Mouse (Mus musculus) left cerebral cortex, adult 2 months (tissue): ENCODE results near the gene Pitpnm2. TPM values are rescaled to one million over a fixed set of nuclear protein-coding genes. Genes with fewer than 3 reads are reported as not detected.

Experiments used
- DNase-seq, 2 experiments: peaks; one replicate each; pipeline ENCODE4 v3.0.0; 2021 to 2022; ENCODE audit warnings: low spot score in 2 of 2, mixed read lengths in 1 of 2; ENCODE audit errors: extremely low spot score in 1 of 2
- H3K27ac ChIP-seq: fragments of 200-600 bp; 2 replicates; pipeline ENCODE4 v1.8.1; 2022
- H3K4me3 ChIP-seq: fragments of 200-600 bp; 2 replicates; pipeline ENCODE4 v1.8.1; 2022
- CTCF ChIP-seq: fragments of 200-600 bp; IDR thresholded peaks from 2 replicates; pipeline ENCODE4 v1.8.1; 2022; ENCODE audit warnings: antibody characterized with exemption, mild to moderate bottlenecking, moderate library complexity
- intact Hi-C: fragments of 180-260 bp; cut with DNase I; formaldehyde crosslinking; loops from one replicate; pipeline ENCODE4 v1.15.1; 2025
- total RNA-seq, 2 experiments: library from RNA; stranded (reverse); gene quantifications; 2 replicates each; pipeline ENCODE4 v1.2.3; 2021

Gene Pitpnm2
- total RNA-seq, 2 experiments from 2014 or later: 317 to 336 TPM

DNA sequence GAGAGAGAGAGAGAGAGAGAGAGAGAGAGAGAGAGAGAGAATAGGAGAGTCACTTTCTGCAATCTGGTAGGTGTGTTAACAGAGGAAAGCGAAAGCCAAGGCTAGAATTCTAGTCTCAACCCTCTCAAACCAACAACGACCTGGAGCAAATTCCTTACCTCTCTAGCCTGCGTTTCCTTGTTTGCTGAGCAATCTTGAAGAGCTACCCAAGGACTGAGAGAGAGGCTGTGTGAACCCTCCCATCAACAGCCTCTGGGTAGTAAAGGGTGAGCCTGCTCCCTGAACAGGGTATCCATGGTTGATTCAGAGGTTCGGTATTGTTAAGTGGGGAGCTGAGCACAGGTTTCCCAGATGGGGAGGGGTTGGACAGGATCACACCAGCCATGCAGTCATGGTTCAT is 96.8 kb downstream of the Pitpnm2 start:
- TF ChIP-seq CTCF: no peak
- Histone ChIP-seq H3K4me3 (no peak overlapping the region), H3K27ac (no peak overlapping the region)
- no peak for DNase-seq
- intact Hi-C loops: no loop called here

DNA sequence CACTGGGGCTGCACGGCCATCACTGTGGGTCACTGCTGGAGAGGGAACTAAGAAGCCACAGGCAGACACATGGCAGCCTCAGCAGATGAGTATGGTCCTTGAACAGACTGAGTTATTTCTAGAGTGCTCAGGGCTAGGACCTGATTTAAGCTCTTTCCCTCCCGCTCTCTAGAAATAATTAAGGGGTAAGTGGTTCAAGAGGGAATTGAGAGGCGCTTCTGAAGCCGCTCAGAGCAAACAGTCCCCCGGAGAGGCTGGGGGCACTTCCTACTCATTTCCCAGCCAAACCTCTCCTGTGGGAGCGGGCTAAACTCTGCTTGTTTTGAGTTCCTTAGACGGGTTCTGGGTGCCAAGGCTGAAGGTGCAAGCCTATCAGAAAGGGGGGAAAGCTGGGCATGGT is 98.7 kb downstream of the Pitpnm2 start:
- DNase-seq: no peak
- intact Hi-C loops: no loop called here
- Histone ChIP-seq H3K4me3 (no peak overlapping the region), H3K27ac (no peak overlapping the region)
- TF ChIP-seq CTCF: no peak

DNA sequence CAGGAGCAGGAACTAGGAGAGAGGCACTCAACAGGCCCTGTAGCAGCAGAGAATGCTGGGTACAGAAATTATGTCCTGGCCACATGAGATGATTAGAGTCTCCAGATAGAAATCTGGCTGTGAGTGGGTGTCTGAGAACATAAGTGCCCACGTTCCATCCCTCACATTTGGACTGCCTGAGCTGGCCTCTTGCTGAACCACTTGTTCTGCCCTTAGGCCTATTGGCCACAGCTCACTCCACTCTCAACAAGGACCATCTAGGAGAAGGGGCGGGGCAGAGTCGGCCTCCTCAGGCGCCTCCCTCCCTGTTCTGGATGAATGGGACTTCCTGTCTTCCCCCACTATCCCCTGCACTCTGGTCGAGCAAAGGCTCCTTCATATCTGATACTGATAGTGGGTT is 100.5 kb downstream of the Pitpnm2 start:
- intact Hi-C loops: loop anchor here (5.0 kb wide), 1 partner anchor 148 kb away; no protein-coding TSS in a partner anchor
- DNase-seq: no peak
- peak overlapping the region; percentile 9; the same call in 1 of the 2 replicates for H3K27ac ChIP-seq
- no peak overlapping the region for H3K4me3 ChIP-seq
- no peak for TF ChIP-seq CTCF

DNA sequence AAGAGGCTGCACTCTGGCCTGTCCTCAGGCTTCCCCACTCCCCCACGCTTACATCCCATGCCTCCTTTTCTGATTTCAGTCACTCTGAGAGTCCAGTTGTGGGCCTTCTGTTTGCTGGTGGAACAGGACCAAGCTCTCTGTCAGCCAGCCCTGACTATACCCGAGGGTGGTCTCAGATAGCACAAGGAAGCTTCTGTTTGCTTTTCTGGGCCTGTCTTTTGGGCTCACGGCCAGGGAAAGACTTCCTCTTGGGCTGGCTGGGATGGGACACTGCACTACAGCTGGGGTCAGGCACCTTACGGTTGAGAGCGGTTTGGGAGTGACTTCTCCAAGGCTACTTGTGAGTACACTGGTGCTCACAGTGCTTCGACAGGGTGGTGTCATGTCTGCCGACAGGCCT is 111.5 kb downstream of the Pitpnm2 start:
- DNase-seq: no peak
- Histone ChIP-seq H3K27ac (no peak overlapping the region), H3K4me3 (no peak overlapping the region)
- no peak for TF ChIP-seq CTCF
- intact Hi-C loops: no loop called here

GRCm38 (mm10) chr5:124134261-124134660 is 115.3 kb downstream of the Pitpnm2 start:
- Histone ChIP-seq H3K4me3 (no peak overlapping the region), H3K27ac (no peak overlapping the region)
- TF ChIP-seq CTCF: no peak
- DNase-seq: no peak
- intact Hi-C loops: no loop called here

DNA sequence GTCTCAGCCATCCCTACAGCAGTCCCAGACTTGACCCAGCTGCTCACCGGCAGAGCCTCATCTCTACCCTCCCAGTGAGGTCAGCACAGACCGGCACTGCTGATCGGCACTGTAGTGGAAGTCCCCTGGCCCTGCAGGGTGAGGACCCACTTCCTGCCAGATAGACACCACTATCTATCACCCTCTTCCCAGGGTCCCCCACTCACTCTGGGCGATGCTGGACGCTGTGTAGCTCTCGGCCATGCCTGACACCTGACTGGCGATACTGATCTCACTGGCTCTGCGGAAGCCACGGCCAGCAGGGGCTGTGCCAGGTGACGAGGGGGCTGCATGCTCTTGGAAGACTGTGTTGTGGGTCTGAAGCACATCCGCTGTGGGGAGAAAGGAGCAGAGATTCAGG is 124.5 kb downstream of the Pitpnm2 start:
- no peak for TF ChIP-seq CTCF
- intact Hi-C loops: no loop called here
- DNase-seq: no peak
- Histone ChIP-seq H3K27ac (no peak overlapping the region), H3K4me3 (no peak overlapping the region)

- intact Hi-C loops: no loop called here
- no peak for TF ChIP-seq CTCF
- Histone ChIP-seq H3K4me3 (no peak overlapping the region), H3K27ac (no peak overlapping the region)
- DNase-seq: no peak
Observed at GRCm38 (mm10) chr5:124122357-124122756, 127.2 kb downstream of the Pitpnm2 start.

DNA sequence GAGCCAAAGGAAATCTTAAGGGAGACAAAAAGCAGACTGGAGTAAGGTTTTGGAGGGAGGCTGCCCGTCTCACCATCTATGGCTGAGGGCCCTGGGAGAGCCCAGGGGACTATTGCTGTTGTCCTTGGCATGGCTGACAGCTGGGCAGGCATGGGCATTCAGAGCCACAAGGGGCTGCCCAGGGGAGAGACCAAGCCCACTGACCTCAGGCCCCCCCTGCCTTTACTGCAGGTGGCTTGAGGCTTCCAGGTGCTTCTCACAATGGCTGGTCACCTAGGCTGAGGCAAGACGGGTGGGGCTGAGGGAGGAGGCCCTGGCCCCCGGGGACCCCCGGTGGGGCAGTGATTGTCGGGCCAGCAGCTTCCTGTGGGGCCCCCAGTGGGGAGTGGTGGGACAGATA is 130.4 kb downstream of the Pitpnm2 start:
- no peak overlapping the region; the same call in 1 of the 2 replicates for H3K27ac ChIP-seq
- DNase-seq: no peak
- intact Hi-C loops: no loop called here
- no peak for TF ChIP-seq CTCF
- H3K4me3 ChIP-seq: no peak overlapping the region

GRCm38 (mm10) chr5:124115990-124116845 is 133.3 kb downstream of the Pitpnm2 start, which contains the start of gene Arl6ip4:
Gene Arl6ip4, plus strand, starts transcription at chr5:124116089.
- no peak for TF ChIP-seq CTCF
- H3K27ac ChIP-seq: peak within 1 kb of the TSS; percentile 92

DNA sequence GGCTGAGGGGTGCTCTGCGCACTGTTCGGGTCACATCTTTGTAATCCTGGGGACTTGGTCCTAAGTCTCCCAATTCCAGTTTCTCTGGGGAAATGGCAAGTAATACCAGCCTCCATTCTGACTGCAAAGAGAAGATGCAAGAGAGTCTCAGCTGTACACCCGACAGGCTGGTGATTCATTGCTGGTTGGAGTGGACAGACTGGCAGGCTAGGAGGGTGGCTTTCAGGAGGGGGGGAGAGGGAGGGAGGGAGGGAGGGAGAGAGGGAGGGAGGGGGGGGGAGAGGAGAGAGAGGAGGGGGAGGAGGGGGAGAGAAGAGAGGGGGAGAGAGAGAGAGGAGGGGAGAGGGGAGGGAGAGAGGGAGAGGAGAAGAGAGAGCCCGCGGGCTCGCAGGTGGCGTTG is 134.0 kb downstream of the Pitpnm2 start:
- TF ChIP-seq CTCF: no peak
- Histone ChIP-seq H3K27ac (peak overlapping the region; percentile 92), H3K4me3 (peak overlapping the region; percentile 90)
- intact Hi-C loops: no loop called here
- no peak for DNase-seq

More at GRCm38 (mm10) chr5:124115990-124116845, 133.3 kb downstream of the Pitpnm2 start, which contains the start of gene Arl6ip4:
- DNase-seq: peak; percentile 75 to 79
- H3K4me3 ChIP-seq: peak within 1 kb of the TSS; percentile 90
- intact Hi-C loops: no loop called here

DNA sequence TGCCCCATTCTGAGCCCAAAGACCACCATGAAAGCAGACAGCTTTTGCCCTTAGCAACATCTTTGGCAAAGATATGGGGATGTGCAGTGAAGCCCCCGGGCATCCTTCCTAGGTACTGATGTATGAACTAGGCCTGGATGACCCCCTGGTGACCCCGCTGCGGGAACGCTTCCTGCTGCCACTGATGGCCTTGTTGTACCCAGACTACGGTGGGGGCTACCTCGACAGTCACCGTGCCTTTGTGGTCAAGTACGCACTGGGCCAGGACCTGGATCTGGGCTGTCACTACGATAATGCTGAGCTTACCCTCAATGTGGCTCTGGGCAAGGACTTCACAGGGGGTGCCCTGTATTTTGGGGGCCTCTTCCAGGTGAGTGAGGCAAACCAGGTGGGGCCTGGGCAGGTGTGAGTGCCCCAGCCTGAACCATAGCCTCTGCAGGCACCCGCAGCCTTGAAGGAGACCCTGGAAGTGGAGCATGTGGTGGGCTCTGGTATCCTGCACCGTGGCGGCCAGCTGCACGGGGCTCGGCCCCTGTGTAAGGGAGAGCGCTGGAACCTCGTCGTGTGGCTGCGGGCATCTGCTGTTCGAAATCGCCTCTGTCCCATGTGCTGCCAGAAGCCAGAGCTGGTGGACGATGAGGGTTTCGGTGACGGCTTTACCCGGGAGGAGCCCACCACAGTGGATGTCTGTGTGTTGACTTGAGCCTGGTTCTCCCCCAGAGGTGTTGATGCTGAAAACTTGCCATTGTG is 135.1 kb downstream of the Pitpnm2 start:
- TF ChIP-seq CTCF: no peak
- Histone ChIP-seq H3K4me3 (no peak overlapping the region), H3K27ac (no peak overlapping the region)
- DNase-seq: no peak
- intact Hi-C loops: no loop called here

- peak in 1 of 2 experiments; percentile 68 for DNase-seq
- Histone ChIP-seq H3K27ac (peak overlapping the region; percentile 95), H3K4me3 (peak overlapping the region; percentile 84)
- TF ChIP-seq CTCF: peak; percentile 59
- intact Hi-C loops: no loop called here
Observed at GRCm38 (mm10) chr5:124113030-124113429, 136.5 kb downstream of the Pitpnm2 start.
